Mouse (Mus musculus): Measurements from ENCODE around the gene Dmrt3. TPM values are rescaled to one million over a fixed set of nuclear protein-coding genes. Genes with fewer than 3 reads are reported as not detected.

Dmrt3 gene
- polyA plus RNA-seq, 1 experiment from 2014 or later = 6.7 TPM

DNA sequence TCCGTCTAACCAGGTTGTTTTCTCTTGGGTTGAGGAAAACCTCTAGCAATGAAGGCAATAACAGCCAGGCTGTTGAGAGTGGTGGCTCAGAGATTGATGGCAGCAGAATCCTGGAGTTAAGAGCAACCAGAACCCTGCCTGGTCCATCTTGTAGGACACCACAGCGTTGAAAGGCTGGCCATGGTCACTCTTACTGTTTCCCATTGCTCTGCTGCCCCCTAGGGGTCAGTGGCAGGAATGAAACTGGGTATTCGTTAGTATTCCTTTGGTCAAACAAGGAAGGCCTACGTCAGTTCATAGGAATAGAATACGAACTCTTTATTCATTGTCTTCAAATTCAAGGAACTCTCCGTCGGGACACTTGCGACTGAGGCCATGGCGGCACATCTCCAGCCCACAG lies 18.4 kb downstream of the Dmrt3 start:
- no peak overlapping the region for H3K4me2 ChIP-seq
- H3K27me3 ChIP-seq = peaks cover 34% of the 10 kb centered on the region
- no peaks in the 10 kb centered on the region; the same call in 1 of the 2 replicates for H3K4me1 ChIP-seq
- H3K36me3 ChIP-seq (ENCODE audit: poor library complexity, severe bottlenecking) = no peaks in the 10 kb centered on the region
- peak; percentile 51; the same call in 1 of the 2 replicates for ATAC-seq
- H3K27ac ChIP-seq = no peak overlapping the region
- 13% methylated on average over 9 of the region's 9 CpGs for WGBS
- no peaks in the 10 kb centered on the region for H3K9me3 ChIP-seq (replicated peaks)
- no peak overlapping the region for H3K4me3 ChIP-seq
- no peak overlapping the region for H3K9ac ChIP-seq

DNA sequence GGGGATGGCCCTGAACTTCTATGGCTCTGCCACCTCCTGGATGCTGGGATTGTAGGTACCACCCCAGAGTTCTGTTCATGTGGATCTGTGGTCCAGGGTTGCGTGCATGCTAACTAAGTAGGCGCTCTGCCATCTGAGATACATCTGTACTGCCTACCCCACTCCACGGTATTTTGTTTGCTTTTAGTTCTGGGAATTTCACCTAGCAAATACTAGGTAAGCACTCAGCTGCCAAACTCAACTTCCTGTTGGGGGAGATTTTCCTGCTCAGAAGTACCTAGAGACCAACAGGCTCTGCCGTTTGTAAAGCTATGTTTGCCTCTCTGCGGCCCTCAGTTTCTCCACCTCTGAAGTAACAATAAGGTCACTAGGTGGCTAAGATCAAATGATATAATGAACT lies 25.0 kb downstream of the Dmrt3 start:
- WGBS = 87% methylated on average over 5 of the region's 5 CpGs
- no peaks in the 10 kb centered on the region for H3K9me3 ChIP-seq (replicated peaks)
- ATAC-seq = no peak
- no peak overlapping the region for H3K4me3 ChIP-seq
- no peak overlapping the region for H3K9ac ChIP-seq
- no peak overlapping the region for H3K27ac ChIP-seq
- H3K27me3 ChIP-seq = no peaks in the 10 kb centered on the region
- H3K4me1 ChIP-seq = no peaks in the 10 kb centered on the region
- H3K4me2 ChIP-seq = peak overlapping the region; percentile 51; the same call in 1 of the 2 replicates
- H3K36me3 ChIP-seq (ENCODE audit: poor library complexity, severe bottlenecking) = no peaks in the 10 kb centered on the region

DNA sequence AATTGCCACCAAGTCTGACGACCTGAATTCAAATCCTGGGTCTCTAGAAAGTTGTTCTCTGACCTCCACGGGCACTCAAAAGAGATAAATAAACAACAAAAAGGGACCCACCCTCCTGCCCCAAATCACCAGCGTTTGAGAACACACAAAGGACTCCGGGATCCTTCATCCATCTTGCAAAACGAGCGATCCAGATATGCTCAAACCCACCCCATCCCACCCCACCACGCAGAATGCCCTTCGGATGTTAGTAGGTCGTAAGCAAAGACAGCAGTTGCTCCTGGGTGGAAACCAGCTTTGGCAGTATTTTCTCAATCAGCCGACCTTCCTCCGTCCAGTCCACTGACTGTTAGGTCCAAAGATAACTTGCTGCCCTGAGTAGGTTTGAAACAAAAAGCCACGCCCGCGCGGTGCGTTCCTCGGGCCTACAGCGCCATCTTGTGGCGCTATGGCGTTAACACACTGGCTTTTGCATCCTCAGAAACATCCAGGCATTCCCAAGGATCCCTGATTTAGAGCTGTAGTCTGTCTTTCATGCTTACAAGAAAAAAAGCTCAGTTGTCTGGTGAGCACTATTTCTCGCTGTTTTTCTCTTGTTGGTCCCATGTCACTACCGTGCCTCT lies 25.6 kb downstream of the Dmrt3 start:
- H3K4me3 ChIP-seq = peak overlapping the region; percentile 35

DNA sequence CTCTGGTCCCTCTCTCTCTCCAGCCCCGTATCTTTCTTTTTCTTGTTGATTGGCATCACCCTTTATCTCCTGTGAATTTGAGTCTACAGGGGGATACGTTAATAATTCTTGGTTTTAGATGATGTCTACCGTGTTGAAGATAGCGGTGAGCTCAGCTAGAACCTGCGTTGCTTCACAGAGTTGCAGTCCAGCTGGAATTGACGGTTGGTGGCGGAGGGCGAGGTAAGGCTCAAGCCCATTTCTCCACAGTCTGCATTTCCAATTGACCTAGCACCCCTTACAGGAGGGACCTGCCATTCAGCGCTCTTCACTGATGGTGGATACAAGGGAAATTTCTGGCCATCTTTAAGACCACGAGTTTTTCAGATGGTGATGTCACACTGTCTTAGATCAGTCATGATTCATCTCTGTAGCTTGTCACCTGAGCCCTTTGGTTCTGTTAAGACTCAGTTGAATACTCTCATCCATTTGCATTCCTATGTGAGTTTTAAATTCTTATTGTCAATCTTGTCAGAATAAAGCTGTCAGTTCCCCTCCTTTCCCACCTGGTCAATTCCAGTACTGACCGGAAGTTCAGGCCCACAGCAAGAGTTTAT lies 28.8 kb downstream of the Dmrt3 start:
- H3K27ac ChIP-seq = no peak overlapping the region
- 80% methylated on average over 11 of the region's 11 CpGs for WGBS
- ATAC-seq = no peak

More for the DNA sequence above, 25.6 kb downstream of the Dmrt3 start:
- Histone ChIP-seq H3K9me3 (replicated peaks) (no peaks in the 10 kb centered on the region), H3K27me3 (no peaks in the 10 kb centered on the region), H3K9ac (peak overlapping the region; percentile 50; the same call in 1 of the 2 replicates), H3K4me1 (no peaks in the 10 kb centered on the region), H3K36me3 (ENCODE audit: poor library complexity, severe bottlenecking) (no peaks in the 10 kb centered on the region), H3K4me2 (peak overlapping the region; percentile 51), H3K27ac (no peak overlapping the region)
- WGBS = 8% methylated on average over 22 of the region's 22 CpGs
- ATAC-seq = peak; percentile 84

DNA sequence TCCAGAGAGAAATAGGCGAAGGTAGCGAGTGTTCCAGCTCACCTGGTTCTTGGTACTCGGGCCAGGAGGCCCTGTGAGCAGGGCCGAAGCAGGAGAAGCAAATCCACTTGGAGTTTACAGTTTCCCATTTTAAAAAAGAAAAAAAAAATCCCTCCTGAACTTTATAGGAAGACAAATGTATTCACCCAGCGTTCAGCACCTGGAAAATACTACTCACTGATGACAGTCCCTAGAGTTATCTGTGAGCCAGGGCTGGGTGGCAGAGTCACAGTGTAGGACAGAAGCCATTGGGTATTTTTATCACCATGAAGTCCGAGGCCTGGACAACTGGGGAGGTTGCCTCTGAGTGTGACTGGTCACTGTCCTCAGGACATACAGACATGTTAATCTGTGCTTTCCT lies 31.7 kb downstream of the Dmrt3 start:
- 92% methylated on average over 6 of the region's 6 CpGs for WGBS
- ATAC-seq = no peak
- H3K4me3 ChIP-seq = no peak overlapping the region
- H3K9me3 ChIP-seq (replicated peaks) = no peaks in the 10 kb centered on the region
- no peaks in the 10 kb centered on the region for H3K4me1 ChIP-seq
- no peak overlapping the region for H3K4me2 ChIP-seq
- H3K36me3 ChIP-seq (ENCODE audit: poor library complexity, severe bottlenecking) = no peaks in the 10 kb centered on the region
- H3K27ac ChIP-seq = no peak overlapping the region
- no peak overlapping the region for H3K9ac ChIP-seq
- no peaks in the 10 kb centered on the region for H3K27me3 ChIP-seq

More for the DNA sequence above, 28.8 kb downstream of the Dmrt3 start:
- Histone ChIP-seq H3K4me2 (no peak overlapping the region), H3K27me3 (no peaks in the 10 kb centered on the region), H3K4me1 (no peaks in the 10 kb centered on the region), H3K4me3 (no peak overlapping the region), H3K9me3 (replicated peaks) (no peaks in the 10 kb centered on the region), H3K9ac (no peak overlapping the region), H3K36me3 (ENCODE audit: poor library complexity, severe bottlenecking) (no peaks in the 10 kb centered on the region)

DNA sequence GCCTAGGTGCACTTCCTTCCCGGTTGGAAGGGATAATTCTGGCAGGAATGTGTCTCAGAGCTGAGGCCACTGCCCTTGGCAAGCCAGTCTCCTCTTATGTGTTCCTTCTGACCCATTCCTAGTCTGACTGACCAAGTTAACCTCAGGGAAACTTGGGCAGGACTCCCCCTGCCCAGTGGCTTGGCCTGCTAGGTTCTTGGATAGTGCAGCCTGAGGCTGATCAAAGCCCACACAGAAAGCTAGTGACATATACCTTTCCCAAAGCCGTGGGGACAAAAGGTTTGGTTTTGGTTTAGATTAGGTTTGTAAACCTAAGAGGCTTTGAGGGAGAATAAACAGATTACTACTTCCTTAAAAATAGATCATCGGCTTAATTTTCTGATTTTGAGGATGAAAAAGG lies 37.0 kb downstream of the Dmrt3 start:
- 84% methylated on average over 3 of the region's 3 CpGs for WGBS
- no peak overlapping the region for H3K9ac ChIP-seq
- no peak overlapping the region for H3K4me2 ChIP-seq
- no peaks in the 10 kb centered on the region for H3K9me3 ChIP-seq (replicated peaks)
- H3K4me3 ChIP-seq = no peak overlapping the region
- H3K27ac ChIP-seq = no peak overlapping the region
- no peak for ATAC-seq
- no peaks in the 10 kb centered on the region for H3K4me1 ChIP-seq
- H3K27me3 ChIP-seq = no peaks in the 10 kb centered on the region
- H3K36me3 ChIP-seq (ENCODE audit: poor library complexity, severe bottlenecking) = no peaks in the 10 kb centered on the region

DNA sequence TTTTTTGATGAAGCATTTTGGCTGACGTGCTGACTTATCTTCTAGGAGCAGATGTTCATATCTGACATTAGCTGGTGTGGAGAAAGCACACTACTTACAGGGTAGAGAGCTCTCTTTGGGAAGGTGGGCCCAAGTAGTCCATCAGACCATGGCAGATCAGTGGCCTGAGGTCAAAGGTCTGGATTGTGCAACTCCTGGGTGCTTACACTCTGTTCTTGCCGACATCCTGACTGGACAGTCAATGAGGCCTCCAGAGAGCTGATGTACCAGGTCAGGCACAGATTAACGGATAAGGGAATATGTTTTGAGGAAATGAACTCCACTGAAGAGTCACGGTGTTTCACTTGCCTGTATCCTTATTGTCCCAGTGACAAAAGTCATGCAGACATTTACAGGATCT lies 38.6 kb downstream of the Dmrt3 start:
- H3K4me2 ChIP-seq = no peak overlapping the region
- WGBS = 82% methylated on average over 4 of the region's 4 CpGs
- no peaks in the 10 kb centered on the region for H3K36me3 ChIP-seq (ENCODE audit: poor library complexity, severe bottlenecking)
- no peaks in the 10 kb centered on the region for H3K4me1 ChIP-seq
- H3K4me3 ChIP-seq = no peak overlapping the region
- no peak for ATAC-seq
- H3K27me3 ChIP-seq = no peaks in the 10 kb centered on the region
- no peak overlapping the region for H3K27ac ChIP-seq
- H3K9ac ChIP-seq = no peak overlapping the region
- H3K9me3 ChIP-seq (replicated peaks) = no peaks in the 10 kb centered on the region

DNA sequence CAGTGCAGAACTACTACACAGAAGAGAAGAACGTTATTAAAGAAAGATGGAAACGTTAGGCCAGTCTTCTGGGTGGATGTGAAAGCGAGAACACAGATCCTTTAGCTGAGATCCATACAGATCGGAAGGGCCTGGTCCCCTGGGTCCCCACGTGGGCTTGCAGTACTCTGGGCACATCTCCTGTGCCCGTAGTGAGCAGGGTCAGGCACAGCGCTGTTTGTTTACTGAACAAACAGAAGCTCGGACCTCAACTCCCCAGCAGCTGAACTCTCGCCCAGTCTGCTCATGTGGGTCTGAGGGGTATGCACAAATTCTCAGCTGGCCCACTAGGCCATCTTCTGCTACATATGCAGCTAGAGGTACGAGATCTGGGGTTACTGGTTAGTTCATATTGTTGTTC lies 40.4 kb downstream of the Dmrt3 start:
- H3K27me3 ChIP-seq = no peaks in the 10 kb centered on the region
- 84% methylated on average over 10 of the region's 10 CpGs for WGBS
- no peak overlapping the region for H3K9ac ChIP-seq
- H3K36me3 ChIP-seq (ENCODE audit: poor library complexity, severe bottlenecking) = no peaks in the 10 kb centered on the region
- H3K4me2 ChIP-seq = no peak overlapping the region
- H3K27ac ChIP-seq = no peak overlapping the region
- no peak for ATAC-seq
- no peaks in the 10 kb centered on the region for H3K9me3 ChIP-seq (replicated peaks)
- no peak overlapping the region for H3K4me3 ChIP-seq
- no peaks in the 10 kb centered on the region for H3K4me1 ChIP-seq

DNA sequence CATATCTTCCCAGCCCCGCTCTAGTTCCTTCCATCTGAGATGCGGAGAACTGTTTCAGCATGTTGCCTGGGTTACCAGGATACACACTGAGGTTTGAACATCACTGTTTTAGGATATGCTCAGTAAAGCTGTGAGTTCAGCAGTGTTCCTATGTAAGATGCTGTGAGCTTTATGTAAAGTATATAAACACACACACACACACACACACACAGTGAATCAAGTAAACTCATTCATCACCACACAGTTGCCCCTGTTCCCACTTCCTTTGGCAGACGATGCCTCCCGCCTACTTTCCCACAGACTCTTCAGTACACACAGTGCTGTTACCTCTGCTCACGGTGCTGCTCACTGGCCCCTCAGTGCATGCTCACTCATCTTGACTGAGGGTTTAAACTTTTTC lies 42.5 kb downstream of the Dmrt3 start:
- H3K4me3 ChIP-seq = no peak overlapping the region
- no peaks in the 10 kb centered on the region for H3K9me3 ChIP-seq (replicated peaks)
- no peak for ATAC-seq
- no peaks in the 10 kb centered on the region for H3K36me3 ChIP-seq (ENCODE audit: poor library complexity, severe bottlenecking)
- no peak overlapping the region for H3K4me2 ChIP-seq
- H3K4me1 ChIP-seq = no peaks in the 10 kb centered on the region
- H3K27me3 ChIP-seq = no peaks in the 10 kb centered on the region
- 76% methylated on average over 5 of the region's 5 CpGs for WGBS
- no peak overlapping the region for H3K9ac ChIP-seq
- no peak overlapping the region for H3K27ac ChIP-seq

DNA sequence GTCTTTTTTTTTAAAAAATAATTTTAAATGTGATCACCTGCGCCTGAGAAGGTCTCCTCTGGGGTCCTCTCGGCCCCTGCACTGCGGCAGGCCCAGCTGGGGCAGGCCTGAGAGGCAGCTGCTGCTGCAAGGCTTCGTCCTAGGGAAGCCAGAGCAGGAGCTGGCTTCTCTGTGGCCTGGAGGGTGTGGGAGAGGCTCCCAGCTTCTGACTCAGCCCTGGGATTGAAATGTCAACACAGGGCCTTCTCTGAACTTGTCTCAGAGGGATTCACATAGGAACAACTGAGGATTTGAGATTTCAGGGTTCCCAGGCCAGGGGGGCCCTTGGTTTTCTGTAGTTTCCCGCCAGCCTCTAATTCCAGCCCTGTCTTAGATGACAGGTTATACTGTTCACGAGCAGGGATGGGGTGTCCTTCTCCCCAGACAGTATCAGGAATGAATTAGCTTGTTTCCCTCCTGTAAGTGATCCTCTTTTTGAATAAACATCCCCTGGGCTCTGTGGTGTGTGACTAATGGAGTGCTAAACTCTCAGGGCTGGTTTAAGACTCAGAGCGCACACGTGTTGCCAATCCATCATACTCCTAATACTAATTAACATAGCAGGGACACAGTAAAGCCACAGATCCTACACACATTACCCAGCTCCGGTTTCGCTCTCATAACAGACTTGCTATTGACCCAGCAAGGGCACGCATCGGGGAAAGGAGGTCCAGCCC lies 44.1 kb downstream of the Dmrt3 start:
- Histone ChIP-seq H3K4me3 (no peak overlapping the region), H3K36me3 (ENCODE audit: poor library complexity, severe bottlenecking) (no peaks in the 10 kb centered on the region), H3K9ac (no peak overlapping the region), H3K27me3 (no peaks in the 10 kb centered on the region), H3K9me3 (replicated peaks) (no peaks in the 10 kb centered on the region), H3K4me1 (no peaks in the 10 kb centered on the region), H3K27ac (no peak overlapping the region), H3K4me2 (no peak overlapping the region)
- WGBS = 74% methylated on average over 12 of the region's 12 CpGs
- ATAC-seq = no peak

DNA sequence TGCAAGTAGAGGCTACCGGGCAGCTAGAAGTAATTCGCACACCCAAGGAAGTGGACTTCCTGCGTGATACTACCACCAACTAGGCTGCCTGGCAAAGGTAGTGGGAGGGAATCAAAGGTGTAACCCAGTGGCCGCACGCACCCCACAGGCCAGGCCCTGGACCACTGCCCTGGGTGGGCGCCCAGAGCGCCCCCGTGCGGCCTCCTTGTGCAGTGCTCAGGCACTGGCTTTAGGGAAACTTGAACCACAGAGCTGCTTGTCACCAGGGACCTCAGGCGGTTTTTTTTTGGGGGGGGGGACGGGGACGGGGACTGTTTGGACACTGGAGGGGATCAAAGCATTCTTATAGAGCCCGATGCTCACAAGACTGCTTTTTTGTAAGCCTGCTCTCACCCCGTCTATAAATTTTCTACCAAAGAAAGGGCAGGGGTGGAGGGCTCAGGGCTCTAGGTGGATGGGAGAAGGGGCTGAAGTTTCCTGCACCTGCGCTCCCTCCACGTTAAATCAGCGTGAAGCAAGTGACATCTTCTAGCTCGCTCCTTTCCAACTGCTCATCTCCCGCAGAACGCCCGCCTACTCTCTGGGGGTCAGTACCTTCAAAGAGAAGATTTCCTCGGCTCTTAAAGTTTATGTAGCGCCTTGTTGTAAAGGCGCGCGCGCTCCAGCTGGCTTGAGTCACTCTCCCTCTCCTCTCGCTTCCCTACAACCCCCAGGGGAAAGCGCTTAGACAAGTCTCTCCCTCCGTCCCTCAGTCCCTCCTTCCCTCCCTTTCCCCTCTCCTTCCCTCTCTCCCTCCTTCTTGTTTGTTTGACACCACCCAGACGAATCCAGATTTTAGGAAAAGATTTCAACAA lies 55.6 kb downstream of the Dmrt3 start:
- no peak overlapping the region for H3K4me2 ChIP-seq

DNA sequence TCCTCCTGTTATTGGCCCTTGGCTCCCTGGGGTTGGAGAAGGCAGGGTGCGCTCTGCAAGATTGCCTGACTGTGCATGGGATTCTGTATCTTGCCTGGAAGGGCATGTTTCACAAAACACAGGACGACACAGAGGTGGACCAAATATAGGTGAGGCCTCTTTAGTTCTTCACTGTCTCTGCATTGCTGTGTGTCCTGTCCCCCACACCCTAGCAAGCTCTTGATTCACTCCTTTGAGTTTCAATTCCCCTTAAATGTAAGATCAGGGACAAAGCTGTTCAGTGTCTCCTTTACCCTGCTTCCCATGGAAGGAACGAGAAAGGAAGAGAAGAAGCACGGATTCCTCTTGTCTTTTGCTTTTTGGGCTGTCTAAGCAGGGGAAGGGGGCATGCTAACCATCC lies 57.7 kb downstream of the Dmrt3 start:
- Histone ChIP-seq H3K4me3 (no peak overlapping the region), H3K4me2 (no peak overlapping the region), H3K4me1 (peaks cover 12% of the 10 kb centered on the region), H3K36me3 (ENCODE audit: poor library complexity, severe bottlenecking) (no peaks in the 10 kb centered on the region), H3K9ac (no peak overlapping the region), H3K27me3 (peaks cover 92% of the 10 kb centered on the region), H3K27ac (no peak overlapping the region), H3K9me3 (replicated peaks) (no peaks in the 10 kb centered on the region)
- whole genome bisulfite sequencing = 20% methylated on average over 4 of the region's 4 CpGs
- no peak for ATAC-seq

More for the DNA sequence above, 55.6 kb downstream of the Dmrt3 start:
- Histone ChIP-seq H3K27me3 (peaks cover 73% of the 10 kb centered on the region), H3K4me1 (no peaks in the 10 kb centered on the region), H3K36me3 (ENCODE audit: poor library complexity, severe bottlenecking) (no peaks in the 10 kb centered on the region), H3K27ac (no peak overlapping the region), H3K9ac (no peak overlapping the region), H3K4me3 (no peak overlapping the region), H3K9me3 (replicated peaks) (no peaks in the 10 kb centered on the region)
- WGBS = 2% methylated on average over 31 of the region's 31 CpGs
- no peak for ATAC-seq

All from forebrain, embryonic 13.5 days (tissue).